Mouse (Mus musculus): Measurements from ENCODE around the gene Setd2. TPM values are rescaled to one million over a fixed set of nuclear protein-coding genes. Genes with fewer than 3 reads are reported as not detected.

Setd2 gene
- polyA plus RNA-seq, 1 experiment: 1.1 TPM

- H3K27me3 ChIP-seq (ENCODE audit: control insufficient read depth): peaks cover 25% of the 10 kb centered on the region
- peaks cover 14% of the 10 kb centered on the region for H3K36me3 ChIP-seq (ENCODE audit: control insufficient read depth)
- H3K4me3 ChIP-seq (replicated peaks): peak within 1 kb of the TSS; percentile 68
- TF ChIP-seq GATA1 (IDR thresholded peaks at IDR 0.05; ENCODE audit: low read length): no peak
- TF ChIP-seq TAL1 (IDR thresholded peaks at IDR 0.05; ENCODE audit: low read length): no peak
- H3K4me1 ChIP-seq (ENCODE audit: control insufficient read depth): peaks cover 77% of the 10 kb centered on the region
- no peaks in the 10 kb centered on the region for H3K9me3 ChIP-seq (ENCODE audit: control insufficient read depth, low read length)
These were observed 124.1 kb downstream of the Setd2 start, which contains the start of gene Ccdc12 for GRCm38 (mm10) chr9:110656249-110657221. Ccdc12 (plus strand) TSS chr9:110656503.

- H3K4me1 ChIP-seq (ENCODE audit: control insufficient read depth): peaks cover 79% of the 10 kb centered on the region
- TF ChIP-seq GATA1 (IDR thresholded peaks at IDR 0.05; ENCODE audit: low read length): no peak
- TF ChIP-seq TAL1 (IDR thresholded peaks at IDR 0.05; ENCODE audit: low read length): no peak
- peak overlapping the region; percentile 68 for H3K4me3 ChIP-seq (replicated peaks)
- no peaks in the 10 kb centered on the region for H3K9me3 ChIP-seq (ENCODE audit: control insufficient read depth, low read length)
- peaks cover 17% of the 10 kb centered on the region for H3K36me3 ChIP-seq (ENCODE audit: control insufficient read depth)
- peaks cover 14% of the 10 kb centered on the region for H3K27me3 ChIP-seq (ENCODE audit: control insufficient read depth)
These were observed 125.2 kb downstream of the Setd2 start for GRCm38 (mm10) chr9:110657474-110658078.

DNA sequence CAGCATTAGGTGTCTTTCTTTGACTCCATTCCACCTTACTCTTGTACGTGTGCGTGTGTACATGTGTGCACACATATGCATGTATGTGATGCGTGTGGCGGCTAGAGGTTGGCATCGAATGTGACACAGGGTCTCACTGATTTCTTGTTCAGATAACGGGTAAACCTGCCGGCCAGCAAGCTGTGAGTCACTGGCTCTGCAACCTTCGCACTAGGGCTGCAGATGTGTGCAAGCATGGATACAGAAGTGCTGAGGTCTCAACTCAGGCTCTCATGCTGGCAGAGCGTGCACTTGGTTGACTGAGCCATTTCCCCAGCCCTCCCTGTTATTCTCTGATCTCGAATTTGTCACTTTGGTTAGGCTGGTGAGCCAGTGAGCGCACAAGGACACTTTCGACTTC, 127.1 kb downstream of the Setd2 start:
- no peak overlapping the region for H3K4me3 ChIP-seq (replicated peaks)
- no peaks in the 10 kb centered on the region for H3K27me3 ChIP-seq (ENCODE audit: control insufficient read depth)
- TF ChIP-seq TAL1 (IDR thresholded peaks at IDR 0.05; ENCODE audit: low read length): no peak
- no peak for TF ChIP-seq GATA1 (IDR thresholded peaks at IDR 0.05; ENCODE audit: low read length)
- peaks cover 21% of the 10 kb centered on the region for H3K36me3 ChIP-seq (ENCODE audit: control insufficient read depth)
- H3K4me1 ChIP-seq (ENCODE audit: control insufficient read depth): peaks cover 72% of the 10 kb centered on the region
- no peaks in the 10 kb centered on the region for H3K9me3 ChIP-seq (ENCODE audit: control insufficient read depth, low read length)

DNA sequence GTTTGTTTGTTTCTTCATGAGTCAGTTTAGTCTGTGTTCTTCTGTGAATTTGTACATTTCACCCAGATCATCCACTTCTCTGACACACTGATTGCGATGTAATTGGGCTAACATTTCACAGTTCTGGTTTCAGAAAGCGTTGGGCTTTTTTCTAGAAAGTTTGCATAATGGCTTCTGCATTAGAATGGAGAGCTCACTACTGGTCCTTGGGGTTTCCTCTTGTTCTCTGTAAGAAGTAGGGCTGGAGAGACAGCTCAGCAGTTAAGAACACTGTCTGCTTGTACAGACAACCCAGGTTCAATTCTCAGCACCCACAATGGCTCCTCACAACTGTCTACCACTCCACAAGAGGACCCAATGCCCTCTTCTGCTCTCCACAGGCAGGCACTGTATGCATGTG, 127.8 kb downstream of the Setd2 start:
- H3K4me3 ChIP-seq (replicated peaks): no peak overlapping the region
- H3K36me3 ChIP-seq (ENCODE audit: control insufficient read depth): peaks cover 21% of the 10 kb centered on the region
- TF ChIP-seq GATA1 (IDR thresholded peaks at IDR 0.05; ENCODE audit: low read length) (no peak), TAL1 (IDR thresholded peaks at IDR 0.05; ENCODE audit: low read length) (no peak)
- H3K9me3 ChIP-seq (ENCODE audit: control insufficient read depth, low read length): no peaks in the 10 kb centered on the region
- H3K4me1 ChIP-seq (ENCODE audit: control insufficient read depth): peaks cover 72% of the 10 kb centered on the region
- no peaks in the 10 kb centered on the region for H3K27me3 ChIP-seq (ENCODE audit: control insufficient read depth)

DNA sequence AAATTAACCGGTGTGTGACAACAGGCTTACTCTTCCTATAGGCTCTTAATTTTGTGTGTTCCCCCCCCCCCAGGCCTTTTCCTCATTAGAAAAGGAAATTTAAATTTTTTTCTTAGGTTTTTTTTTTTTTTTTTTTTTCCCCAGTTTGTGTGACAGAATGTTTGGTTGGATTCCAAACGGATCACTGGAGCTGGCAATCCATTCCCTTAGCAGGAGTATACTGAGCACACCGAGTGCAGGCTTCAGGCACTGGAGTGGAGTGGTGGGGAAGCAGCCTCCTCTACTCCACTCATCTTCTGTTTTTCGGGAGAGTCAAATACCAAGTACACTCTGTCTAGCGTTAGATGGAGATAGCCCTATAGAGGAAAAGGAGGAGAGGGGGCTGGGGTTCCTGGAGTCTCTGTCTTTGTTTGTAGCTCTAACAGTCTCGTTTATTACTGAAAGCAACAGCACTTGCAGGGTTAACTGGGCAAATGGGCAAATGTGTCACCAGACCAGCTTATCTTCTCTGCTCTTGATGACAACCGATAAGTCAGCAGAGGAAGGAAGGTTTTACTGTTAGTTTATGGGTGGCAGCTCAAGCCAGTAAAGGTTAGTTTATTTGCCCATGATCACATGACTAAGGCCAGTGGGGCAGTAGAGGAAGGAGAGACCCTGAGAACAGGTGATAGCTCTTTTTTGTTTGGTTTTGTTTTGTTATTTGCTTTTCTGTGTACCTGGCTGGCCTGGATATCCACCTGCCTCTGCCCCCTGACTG, 128.6 kb downstream of the Setd2 start:
- peaks cover 21% of the 10 kb centered on the region for H3K36me3 ChIP-seq (ENCODE audit: control insufficient read depth)
- H3K9me3 ChIP-seq (ENCODE audit: control insufficient read depth, low read length): no peaks in the 10 kb centered on the region
- no peak for TF ChIP-seq GATA1 (IDR thresholded peaks at IDR 0.05; ENCODE audit: low read length)
- no peak for TF ChIP-seq TAL1 (IDR thresholded peaks at IDR 0.05; ENCODE audit: low read length)
- H3K4me1 ChIP-seq (ENCODE audit: control insufficient read depth): peaks cover 72% of the 10 kb centered on the region
- no peak overlapping the region for H3K4me3 ChIP-seq (replicated peaks)
- no peaks in the 10 kb centered on the region for H3K27me3 ChIP-seq (ENCODE audit: control insufficient read depth)

GRCm38 (mm10) chr9:110662844-110663243, 130.4 kb downstream of the Setd2 start:
- TF ChIP-seq TAL1 (IDR thresholded peaks at IDR 0.05; ENCODE audit: low read length): no peak
- no peak for TF ChIP-seq GATA1 (IDR thresholded peaks at IDR 0.05; ENCODE audit: low read length)
- no peaks in the 10 kb centered on the region for H3K9me3 ChIP-seq (ENCODE audit: control insufficient read depth, low read length)
- peaks cover 20% of the 10 kb centered on the region for H3K36me3 ChIP-seq (ENCODE audit: control insufficient read depth)
- H3K4me1 ChIP-seq (ENCODE audit: control insufficient read depth): peaks cover 81% of the 10 kb centered on the region
- peaks cover 11% of the 10 kb centered on the region for H3K27me3 ChIP-seq (ENCODE audit: control insufficient read depth)
- no peak overlapping the region for H3K4me3 ChIP-seq (replicated peaks)

- H3K4me3 ChIP-seq (replicated peaks): peak overlapping the region; percentile 59
- peaks cover 21% of the 10 kb centered on the region for H3K27me3 ChIP-seq (ENCODE audit: control insufficient read depth)
- peaks cover 89% of the 10 kb centered on the region for H3K4me1 ChIP-seq (ENCODE audit: control insufficient read depth)
- no peaks in the 10 kb centered on the region for H3K9me3 ChIP-seq (ENCODE audit: control insufficient read depth, low read length)
- peak; percentile 78 for TF ChIP-seq GATA1 (IDR thresholded peaks at IDR 0.05; ENCODE audit: low read length)
- TF ChIP-seq TAL1 (IDR thresholded peaks at IDR 0.05; ENCODE audit: low read length): peak; percentile 82
- H3K36me3 ChIP-seq (ENCODE audit: control insufficient read depth): peaks cover 7% of the 10 kb centered on the region
These were observed 133.5 kb downstream of the Setd2 start for GRCm38 (mm10) chr9:110665912-110666311.

- TF ChIP-seq GATA1 (IDR thresholded peaks at IDR 0.05; ENCODE audit: low read length) (no peak), TAL1 (IDR thresholded peaks at IDR 0.05; ENCODE audit: low read length) (no peak)
- no peaks in the 10 kb centered on the region for H3K9me3 ChIP-seq (ENCODE audit: control insufficient read depth, low read length)
- H3K27me3 ChIP-seq (ENCODE audit: control insufficient read depth): peaks cover 25% of the 10 kb centered on the region
- H3K4me3 ChIP-seq (replicated peaks): peak overlapping the region; percentile 59
- peaks cover 89% of the 10 kb centered on the region for H3K4me1 ChIP-seq (ENCODE audit: control insufficient read depth)
- H3K36me3 ChIP-seq (ENCODE audit: control insufficient read depth): peaks cover 7% of the 10 kb centered on the region
These were observed 134.0 kb downstream of the Setd2 start for GRCm38 (mm10) chr9:110666374-110666773.

Measured in erythroblast, embryonic 14.5 days (primary cell).